Mouse (Mus musculus) left cerebral cortex, adult 18-20 months (tissue): ENCODE data around the gene Ccl24. TPM values are rescaled to one million over a fixed set of nuclear protein-coding genes. Genes with fewer than 3 reads are reported as not detected.

Source experiments
- DNase-seq, 2 experiments: peaks; one replicate each; pipeline ENCODE4 v3.0.0; 2021 to 2022; ENCODE audit warnings: low spot score in 2 of 2, mixed read lengths in 1 of 2
- total RNA-seq, 2 experiments: library from RNA; stranded (reverse); gene quantifications; 2 replicates each; pipeline ENCODE4 v1.2.3; 2021

Ccl24 gene
- total RNA-seq, 2 experiments from 2014 or later = 0.42 TPM; not detected in 1

DNA sequence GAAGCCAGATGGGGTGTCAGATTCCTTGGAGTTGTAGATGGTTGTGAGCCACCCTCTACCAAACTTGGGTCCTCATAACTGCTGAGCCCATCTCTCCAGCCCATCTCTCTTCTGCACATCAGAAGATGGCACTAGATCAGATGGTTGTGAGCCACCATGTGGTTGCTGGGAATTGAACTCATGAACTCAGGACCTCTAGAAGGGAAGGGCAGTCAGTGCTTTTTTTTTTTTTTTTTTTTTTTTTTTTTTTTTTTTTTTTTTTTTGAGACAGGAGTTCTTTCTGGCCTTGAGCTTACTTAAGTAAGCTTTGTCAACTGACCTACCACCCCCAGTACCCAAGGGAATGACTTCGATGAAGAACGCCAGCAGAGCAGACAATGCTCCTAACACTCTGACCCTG is 24.9 kb downstream of the Ccl24 start:
- DNase-seq = no peak

DNA sequence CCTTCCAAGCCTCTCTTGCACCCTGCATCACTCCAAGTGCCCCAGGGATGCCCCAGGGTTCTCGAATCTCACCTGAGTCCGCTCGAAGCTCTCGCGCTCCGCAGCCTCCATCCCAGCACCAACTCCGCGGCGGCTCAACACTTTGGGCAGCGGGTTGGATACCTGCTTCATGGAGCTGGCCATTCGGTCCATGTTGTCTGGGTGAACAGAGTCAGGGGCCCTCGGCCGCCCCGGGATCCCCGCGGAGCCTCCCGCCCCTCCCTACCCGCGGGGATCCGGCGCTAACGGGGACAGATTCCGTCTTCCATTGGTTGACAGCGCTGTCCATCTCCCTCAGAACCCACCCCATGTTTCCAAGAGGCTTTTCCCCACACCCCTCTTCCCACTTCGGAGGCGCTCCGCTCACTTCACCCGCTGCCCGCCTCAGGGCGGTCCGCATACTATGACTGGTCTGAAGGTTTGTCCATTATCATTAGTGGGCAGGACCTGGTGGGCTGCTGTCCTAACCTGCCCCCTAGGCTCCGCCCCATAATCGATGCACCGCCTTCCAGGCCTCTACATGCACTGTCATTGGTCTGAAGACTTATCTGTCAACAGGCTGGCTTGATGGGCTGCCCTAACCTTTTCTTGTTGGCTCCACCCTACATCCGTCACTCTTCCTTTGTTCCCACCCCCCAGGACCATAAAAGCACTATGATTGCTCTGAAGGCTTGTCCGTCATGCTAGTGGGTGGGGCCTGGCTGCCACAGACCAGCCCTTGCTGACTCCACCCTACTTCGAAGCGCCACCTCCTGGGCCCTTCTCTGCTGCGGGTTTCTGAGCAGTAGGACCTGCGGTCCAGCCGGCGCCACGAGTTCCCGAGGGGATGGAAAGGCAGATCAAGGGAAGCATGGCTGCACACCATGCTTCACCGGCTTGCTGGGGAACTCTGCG is 27.7 kb downstream of the Ccl24 start, which contains the start of gene Hip1:
TSS of gene Hip1 (minus strand) at position 256 of the 933 bp plus-strand sequence.
- peak; percentile 99 to 100 for DNase-seq

DNA sequence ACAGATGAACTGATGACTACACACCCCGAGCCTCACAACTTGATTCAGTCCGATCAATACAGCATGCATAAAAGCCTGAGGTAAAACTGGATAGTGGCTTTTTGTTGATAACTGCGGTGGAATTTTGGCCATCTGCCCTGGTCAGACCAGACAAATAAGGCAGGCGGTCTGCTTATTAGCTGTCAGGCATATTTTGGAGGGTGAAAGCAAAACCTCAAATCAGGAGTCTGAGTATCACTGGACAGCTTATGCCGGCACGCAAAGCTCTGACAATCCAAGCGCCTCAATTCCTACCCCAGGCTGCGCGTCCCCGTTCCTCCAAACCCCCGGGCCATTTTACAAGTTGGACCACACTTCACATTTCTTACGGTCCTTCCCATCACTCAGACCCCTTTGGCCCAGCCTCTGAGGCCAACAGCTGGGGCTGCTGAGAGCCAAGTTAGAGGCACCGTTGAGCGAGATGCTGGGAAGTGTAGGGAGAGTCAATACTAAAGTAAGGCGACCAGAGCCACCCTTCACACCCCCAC is 28.8 kb downstream of the Ccl24 start:
- no peak for DNase-seq

DNA sequence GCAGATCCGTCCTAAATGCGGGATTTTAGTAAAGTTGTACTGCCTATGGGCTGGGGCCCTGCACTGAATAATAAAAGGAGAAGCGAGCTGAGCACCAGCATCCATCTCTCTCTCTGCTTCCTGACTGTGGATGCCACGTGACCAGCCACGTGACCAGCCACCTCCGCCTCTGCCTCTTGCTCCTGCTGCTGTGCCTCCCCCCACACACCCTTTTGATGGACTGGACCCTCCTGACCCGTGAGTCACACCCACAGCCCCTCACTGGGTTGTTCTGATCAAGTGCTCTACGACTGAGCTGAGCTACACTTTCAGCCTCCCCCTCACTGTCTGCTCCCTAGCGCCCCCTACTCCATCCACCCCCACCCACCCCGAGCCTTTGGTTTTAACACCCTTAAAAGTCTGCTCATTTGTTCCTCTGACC is 35.0 kb downstream of the Ccl24 start:
- DNase-seq = no peak

DNA sequence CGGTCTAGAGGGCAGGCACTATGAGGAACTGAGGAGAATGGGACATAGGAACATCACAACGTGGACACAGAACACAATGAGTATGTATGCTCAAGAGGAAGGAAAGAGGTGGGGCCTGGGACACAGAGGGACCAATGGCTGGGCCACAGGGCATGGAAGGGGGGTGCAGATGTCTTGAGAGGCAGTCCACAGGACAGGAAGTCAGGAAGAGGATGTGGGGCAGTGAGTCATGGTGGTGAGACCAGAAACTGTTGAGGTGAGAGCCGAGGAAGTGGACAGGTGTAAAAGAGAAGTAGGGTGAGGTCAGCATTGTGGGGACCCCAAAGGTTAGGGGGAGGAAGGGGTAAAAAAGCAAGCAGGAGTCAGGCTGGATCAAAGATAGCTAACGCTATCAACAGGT is 35.5 kb downstream of the Ccl24 start:
- DNase-seq = no peak

DNA sequence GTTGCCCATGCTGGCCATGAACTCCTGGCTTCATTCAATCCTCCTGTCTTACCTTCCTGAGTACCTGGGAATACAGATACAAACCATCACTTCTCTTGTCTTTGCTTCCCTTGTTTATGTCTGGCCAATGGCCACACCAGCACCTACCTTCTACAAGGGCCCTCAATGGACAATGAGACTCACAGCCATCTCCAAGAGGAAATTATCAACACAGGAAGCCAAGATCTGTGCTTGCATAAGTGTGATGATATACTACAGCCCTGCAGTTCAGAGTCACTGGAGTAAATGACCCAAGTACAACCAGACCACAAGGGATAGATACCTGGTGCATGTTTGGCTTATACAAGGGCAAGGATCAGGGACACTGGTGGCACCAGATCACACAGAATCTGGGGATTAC is 37.0 kb downstream of the Ccl24 start:
- DNase-seq = no peak

DNA sequence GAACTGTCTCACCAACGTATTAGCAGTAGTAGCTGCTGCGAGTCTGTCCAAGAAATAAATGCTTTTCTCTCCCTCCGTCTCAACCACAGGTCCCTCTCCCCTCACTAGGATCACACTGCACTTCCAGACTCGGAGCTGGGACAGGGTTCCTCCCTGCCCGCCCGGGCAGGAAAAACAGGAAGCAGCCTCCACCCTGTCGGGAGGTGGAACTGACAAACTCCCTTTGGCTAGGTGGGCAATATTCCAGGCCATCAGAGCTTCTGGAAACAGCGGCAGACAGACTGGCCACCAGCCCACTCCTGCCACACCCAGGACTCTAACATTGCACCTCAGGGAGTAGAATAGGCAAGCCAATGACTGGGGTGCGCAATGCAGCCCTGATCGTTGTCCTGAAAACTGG is 39.4 kb downstream of the Ccl24 start:
- no peak for DNase-seq

DNA sequence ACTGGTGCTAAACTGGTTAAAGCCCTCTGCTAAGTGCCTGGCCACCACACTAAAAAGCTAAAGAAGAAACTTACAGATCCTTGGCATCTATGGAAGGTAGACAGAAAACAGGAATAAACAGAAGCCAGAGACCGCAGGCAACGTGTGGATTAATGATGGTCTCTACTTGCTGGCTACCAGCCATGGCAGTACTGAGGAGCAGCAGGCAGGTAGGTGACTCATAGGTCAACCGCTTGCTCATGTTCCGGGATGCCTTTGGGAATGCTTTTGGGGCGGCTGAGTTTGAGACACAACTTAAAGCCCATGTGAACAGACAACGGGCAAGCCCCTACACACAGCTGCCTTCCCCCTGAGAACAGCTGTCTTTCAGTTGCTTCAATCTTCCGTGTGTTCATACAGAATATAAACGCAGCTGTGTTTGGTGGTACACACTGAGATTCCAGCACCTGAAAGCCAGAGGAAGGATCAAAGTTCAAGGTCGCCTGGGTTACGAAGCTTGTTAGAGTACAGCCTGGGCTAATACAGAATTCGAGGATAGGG is 41.5 kb downstream of the Ccl24 start:
- no peak for DNase-seq

DNA sequence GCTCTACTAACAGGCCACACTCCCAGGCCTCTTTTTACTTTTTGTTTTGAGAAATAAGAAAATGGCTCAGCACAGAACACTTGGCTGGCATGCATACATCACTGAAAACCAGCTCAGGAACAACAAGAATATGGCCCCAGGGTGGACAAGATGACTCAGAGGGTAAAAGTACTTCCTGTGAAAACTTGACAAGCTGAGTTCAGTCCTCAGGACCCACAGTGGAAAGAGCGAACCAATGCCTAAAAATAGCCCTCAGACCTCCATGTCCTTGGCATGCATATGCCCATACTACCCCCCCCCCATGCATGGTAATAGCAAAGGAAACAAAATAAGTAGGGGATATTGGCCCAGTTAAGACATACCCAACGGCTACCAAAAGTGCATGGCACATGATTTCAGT is 42.9 kb downstream of the Ccl24 start:
- DNase-seq = no peak

DNA sequence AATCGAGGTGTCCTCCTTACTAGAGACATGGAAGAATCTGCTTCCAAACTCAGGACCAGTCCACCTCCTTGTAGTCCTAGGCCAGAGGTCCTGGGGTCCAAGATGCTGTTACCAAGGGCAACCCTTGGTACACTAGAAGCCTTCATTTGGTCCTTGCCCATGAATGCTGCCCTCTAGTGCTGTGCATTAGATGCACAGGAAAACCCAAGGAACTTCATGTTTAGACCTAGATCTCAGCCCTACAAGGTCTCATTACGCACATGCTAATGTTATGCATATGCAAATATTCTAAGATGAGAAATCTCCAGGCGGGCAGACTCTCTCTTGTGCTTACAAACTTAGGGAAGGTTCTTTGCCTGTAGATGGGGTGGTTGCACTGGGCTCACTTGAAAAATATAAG is 43.5 kb downstream of the Ccl24 start:
- DNase-seq = no peak

DNA sequence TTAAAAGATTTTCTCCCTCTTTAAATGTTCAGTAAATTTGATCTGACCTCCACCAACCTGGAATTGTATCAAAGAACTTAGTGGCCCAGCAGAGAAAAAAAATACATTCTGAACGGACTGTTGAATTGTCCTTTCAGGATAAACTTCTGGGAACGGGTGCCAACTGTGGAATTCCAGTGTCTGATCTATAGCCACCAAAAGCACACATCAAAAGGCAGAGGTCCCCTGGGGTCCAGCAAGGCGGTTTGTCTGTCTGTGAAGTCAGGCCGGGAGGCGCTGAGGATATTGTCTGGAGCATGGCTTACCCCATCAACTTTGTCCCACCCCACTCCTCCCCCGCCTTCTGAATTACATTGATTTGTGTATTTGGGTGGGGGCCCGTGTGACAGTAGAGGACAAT is 44.9 kb downstream of the Ccl24 start:
- no peak for DNase-seq

DNA sequence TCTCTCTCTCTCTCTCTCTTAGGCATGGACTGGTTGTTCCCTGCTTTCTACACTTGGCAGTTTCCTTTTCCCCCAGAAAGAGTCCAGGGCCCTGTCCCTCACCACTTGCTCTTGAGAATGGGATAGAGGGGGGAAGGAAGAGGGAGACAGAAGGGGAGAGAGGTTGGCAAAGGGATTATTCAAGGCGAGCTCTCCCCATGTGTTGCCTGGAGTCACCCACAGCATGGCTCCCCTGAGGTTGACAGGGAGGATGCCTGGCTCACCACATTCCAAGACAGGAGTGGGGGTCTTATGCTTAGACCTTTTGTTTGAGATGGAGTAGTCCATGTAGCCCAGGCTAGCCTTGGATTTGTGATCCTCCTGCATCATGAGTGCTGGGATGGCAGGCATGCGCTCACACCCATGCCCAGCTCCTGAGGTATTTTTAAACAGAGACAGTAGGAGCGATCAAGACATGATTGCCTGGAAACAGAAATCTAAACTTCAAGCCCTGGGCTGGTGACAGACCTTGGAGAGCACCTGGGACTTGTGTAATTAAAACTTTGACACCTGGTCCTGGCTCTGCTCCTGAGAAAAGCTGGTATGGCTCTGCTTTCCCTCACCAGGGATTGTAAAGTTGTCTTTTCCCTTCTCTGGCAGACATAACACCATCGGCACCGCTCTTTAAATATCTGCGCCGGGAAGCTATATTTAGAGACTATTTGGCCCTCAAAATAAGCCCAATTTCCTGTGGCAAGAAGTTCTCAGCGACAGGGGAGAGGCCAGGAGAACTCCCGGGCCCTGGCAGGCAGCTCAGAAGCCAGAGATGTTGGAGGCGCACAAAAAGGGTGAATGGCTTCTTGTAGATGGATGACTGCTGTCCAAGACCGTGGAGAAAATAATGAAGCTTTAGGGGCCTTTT is 47.9 kb downstream of the Ccl24 start:
- peak in 1 of 2 experiments; percentile 11 for DNase-seq

DNA sequence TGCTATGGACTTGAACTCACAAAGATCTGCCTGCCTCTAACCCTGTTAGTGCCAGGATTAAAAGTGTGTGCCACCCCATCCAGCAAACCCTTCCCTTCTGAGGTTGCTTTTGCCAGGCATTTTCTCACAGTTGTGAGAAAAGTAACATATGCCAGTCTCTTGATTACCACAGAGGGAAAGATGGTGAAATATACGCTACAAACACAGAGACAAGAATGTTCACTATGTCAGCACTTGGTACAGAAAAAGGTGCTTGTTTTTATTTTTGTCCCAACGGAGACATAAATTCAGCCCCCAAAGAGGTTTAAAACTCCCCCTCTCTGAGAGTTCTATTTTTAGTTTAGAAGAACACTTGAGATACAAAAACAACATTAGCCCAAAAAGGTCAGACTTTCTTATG is 48.8 kb downstream of the Ccl24 start:
- DNase-seq = no peak

DNA sequence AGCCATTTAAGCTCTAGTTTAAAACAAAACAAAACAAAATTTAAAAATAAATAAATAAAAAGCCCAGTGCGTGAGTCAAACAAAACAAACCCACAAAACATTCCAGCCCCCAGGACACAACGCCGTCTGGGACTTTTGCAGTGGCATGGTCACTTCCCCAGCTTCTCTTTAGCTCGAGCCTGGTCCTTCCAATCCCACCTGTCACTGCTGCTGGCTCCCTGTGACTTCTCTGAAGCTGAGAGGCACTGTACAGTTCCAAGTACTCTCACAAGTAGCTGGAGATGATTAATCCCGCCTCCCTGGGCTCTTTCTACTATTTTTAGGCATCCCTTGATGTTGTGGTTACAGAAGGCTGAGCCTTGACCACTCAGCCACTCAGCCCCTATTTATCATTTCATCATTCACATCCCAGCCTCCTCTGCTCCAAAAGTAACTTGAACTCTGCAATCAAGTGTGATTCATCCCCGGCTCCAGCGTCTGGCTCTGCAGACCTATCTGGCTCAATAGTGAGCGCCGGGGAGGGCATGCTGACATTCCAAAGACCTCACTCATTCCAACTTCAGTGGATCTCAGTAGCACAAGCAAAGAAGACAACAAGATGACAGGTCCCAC is 50.6 kb downstream of the Ccl24 start:
- no peak for DNase-seq

Other genes with a start within 250 kb of the Ccl24 start
- gene Fkbp6, start 223.0 kb downstream of the Ccl24 start, total RNA-seq = not detected
- gene Trim50, start 219.8 kb downstream of the Ccl24 start, total RNA-seq = not detected
- 10 to 100 TPM; 20.4 to 25.0 TPM for gene Nsun5, start 203.1 kb downstream of the Ccl24 start, total RNA-seq
- gene Pom121, start 178.5 kb downstream of the Ccl24 start, total RNA-seq = 10 to 100 TPM; 49.2 to 51.6 TPM
- 10 to 100 TPM; 38.6 to 45.8 TPM for gene Hip1, start 27.9 kb downstream of the Ccl24 start, total RNA-seq
- not detected for gene Ccl26, start 9.5 kb downstream of the Ccl24 start, total RNA-seq
- 10 to 100 TPM; 92.6 to 96.2 TPM for gene Rhbdd2, start 59.6 kb upstream of the Ccl24 start, total RNA-seq
- gene Por, start 97.0 kb upstream of the Ccl24 start, total RNA-seq = 10 to 100 TPM; 87.6 to 90.4 TPM
- gene Tmem120a, start 171.4 kb upstream of the Ccl24 start, total RNA-seq = 10 to 100 TPM; 18.3 to 22.4 TPM
- not detected for gene Styxl1, start 205.3 kb upstream of the Ccl24 start, total RNA-seq
- 100 to 1,000 TPM; 431 to 433 TPM for gene Mdh2, start 205.4 kb upstream of the Ccl24 start, total RNA-seq
- 10 to 100 TPM; 94.9 to 95.4 TPM for gene Srrm3, start 233.8 kb upstream of the Ccl24 start, total RNA-seq